Mouse (Mus musculus) left cerebral cortex, adult 2 months (tissue): ENCODE results near the gene Edc4. TPM values are rescaled to one million over a fixed set of nuclear protein-coding genes. Genes with fewer than 3 reads are reported as not detected.

Experiments
- DNase-seq, 2 experiments: peaks; one replicate each; pipeline ENCODE4 v3.0.0; 2021 to 2022; ENCODE audit warnings: low spot score in 2 of 2, mixed read lengths in 1 of 2; ENCODE audit errors: extremely low spot score in 1 of 2
- H3K27ac ChIP-seq: fragments of 200-600 bp; 2 replicates; pipeline ENCODE4 v1.8.1; 2022
- H3K4me3 ChIP-seq: fragments of 200-600 bp; 2 replicates; pipeline ENCODE4 v1.8.1; 2022
- CTCF ChIP-seq: fragments of 200-600 bp; IDR thresholded peaks from 2 replicates; pipeline ENCODE4 v1.8.1; 2022; ENCODE audit warnings: antibody characterized with exemption, mild to moderate bottlenecking, moderate library complexity
- intact Hi-C: fragments of 180-260 bp; cut with DNase I; formaldehyde crosslinking; loops from one replicate; pipeline ENCODE4 v1.15.1; 2025
- total RNA-seq, 2 experiments: library from RNA; stranded (reverse); gene quantifications; 2 replicates each; pipeline ENCODE4 v1.2.3; 2021

Gene Edc4
- total RNA-seq, 2 experiments from 2014 or later: 64.4 to 68.5 TPM

DNA sequence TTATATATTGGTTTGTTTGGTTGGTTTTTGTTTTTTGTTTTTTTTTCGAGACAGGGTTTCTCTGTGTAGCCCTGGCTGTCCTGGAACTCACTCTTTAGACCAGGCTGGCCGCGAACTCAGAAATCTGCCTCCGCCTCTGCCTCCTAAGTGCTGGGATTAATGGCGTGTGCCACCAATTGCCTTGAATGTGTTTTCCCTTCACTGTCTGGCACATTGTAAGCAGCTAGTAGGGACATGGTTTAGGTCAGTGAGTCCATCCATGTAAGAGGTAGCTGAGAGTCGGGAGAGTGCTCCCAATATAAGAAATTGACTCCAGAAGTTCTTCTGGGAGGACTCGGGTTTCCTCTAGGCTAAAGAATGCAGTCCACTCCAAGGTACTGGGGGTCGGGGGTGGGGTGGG is 26.4 kb upstream of the Edc4 start:
- TF ChIP-seq CTCF: no peak
- intact Hi-C loops: loop anchor here (2.0 to 5.0 kb wide), 3 partner anchors 76 to 158 kb away; partner anchors contain the start of gene Ddx28
- Histone ChIP-seq H3K4me3 (no peak overlapping the region; the same call in none of the 2 replicates), H3K27ac (peak overlapping the region; percentile 45; the same call in 1 of the 2 replicates)
- DNase-seq: no peak

DNA sequence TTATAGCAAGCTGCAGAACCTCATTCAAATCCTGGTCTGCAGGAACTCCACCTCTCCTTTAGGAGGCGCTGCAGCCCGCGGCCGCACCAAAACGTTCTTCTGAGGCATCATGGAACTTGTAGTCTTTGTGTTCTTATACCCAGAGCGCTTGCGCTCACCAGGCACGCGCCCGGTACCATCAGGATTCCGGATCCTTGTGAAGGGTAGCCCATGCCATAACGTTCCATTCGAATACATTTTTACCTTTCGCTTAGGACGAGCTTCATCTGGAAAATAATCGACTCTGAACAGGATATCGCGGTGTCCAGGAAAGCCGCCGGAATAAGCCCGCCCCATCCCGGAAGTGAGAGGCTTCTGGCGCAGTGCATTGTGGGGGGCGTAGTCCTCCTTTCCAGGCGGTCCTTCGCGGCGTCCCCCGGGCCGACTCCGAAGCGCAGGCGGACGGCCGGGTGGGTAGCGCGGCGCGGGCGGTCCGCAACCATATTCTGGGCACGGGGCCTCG is 25.9 kb upstream of the Edc4 start, which contains the start of gene Thap11:
Gene Thap11 (plus strand): TSS at position 418 of the 502 bp plus-strand sequence.
- Histone ChIP-seq H3K27ac (peak within 1 kb of the TSS; percentile 98), H3K4me3 (peak within 1 kb of the TSS; percentile 67)
- peak; percentile 88 for DNase-seq
- peak; percentile 90 for TF ChIP-seq CTCF
- intact Hi-C loops: loop anchor here (2.0 to 5.0 kb wide), 3 partner anchors 76 to 158 kb away; partner anchors contain the start of gene Ddx28

DNA sequence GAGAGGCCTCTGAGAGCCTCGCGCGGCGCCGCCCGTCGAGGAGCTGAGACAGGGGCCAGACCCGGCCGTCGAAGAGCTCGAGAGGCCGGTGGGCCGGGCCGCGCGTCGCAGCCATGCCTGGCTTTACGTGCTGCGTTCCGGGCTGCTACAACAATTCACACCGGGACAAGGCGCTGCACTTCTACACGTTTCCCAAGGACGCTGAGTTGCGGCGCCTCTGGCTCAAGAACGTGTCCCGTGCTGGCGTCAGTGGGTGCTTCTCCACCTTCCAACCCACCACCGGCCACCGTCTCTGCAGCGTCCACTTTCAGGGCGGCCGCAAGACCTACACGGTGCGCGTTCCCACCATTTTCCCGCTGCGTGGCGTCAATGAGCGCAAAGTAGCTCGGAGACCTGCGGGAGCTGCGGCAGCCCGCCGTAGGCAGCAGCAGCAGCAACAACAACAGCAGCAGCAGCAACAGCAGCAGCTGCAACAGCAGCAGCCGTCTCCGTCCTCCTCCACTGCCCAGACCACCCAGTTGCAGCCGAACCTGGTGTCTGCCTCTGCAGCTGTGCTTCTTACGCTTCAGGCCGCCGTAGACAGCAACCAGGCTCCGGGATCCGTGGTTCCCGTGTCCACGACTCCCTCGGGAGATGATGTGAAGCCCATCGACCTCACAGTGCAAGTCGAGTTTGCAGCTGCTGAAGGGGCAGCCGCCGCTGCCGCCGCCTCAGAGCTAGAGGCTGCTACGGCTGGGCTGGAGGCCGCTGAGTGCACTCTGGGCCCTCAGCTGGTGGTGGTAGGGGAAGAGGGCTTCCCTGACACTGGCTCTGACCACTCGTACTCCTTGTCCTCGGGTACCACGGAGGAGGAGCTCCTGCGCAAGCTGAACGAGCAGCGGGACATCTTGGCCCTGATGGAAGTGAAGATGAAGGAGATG is 25.2 kb upstream of the Edc4 start:
- DNase-seq: peak; percentile 56 to 57
- no peak for TF ChIP-seq CTCF
- H3K4me3 ChIP-seq: peak overlapping the region; percentile 67
- peak overlapping the region; percentile 98 for H3K27ac ChIP-seq
- intact Hi-C loops: loop anchor here (2.0 kb wide), 1 partner anchor 75 kb away; no protein-coding TSS in a partner anchor

DNA sequence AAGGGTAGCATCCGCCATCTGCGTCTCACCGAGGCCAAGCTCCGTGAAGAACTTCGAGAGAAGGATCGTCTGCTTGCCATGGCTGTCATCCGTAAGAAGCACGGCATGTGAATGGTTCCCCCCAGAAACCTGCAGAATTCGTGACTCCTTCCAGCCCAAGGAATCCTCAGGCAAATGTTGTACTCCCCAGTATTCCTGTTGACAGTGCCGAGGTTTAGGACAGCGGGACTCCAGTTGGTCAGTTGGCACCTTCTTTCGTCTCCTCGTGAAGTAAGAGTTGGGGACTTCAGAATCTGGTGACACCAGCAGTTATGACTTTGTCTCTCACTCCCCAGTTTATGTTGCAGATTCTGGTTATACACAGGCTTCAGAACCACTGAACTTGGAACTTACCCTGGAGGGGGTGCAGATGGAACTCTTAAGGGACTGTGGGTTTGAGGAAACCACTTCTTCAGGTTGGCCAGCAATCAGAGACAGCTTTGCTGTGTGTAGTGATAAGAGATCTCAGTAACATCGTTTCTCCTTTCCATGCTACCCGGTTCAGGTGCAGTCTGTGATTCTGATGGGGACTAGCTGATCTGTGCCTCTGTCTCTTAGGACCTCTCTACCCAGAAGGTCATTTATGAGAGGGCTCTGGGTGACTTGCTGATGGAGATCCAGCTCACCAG is 24.4 kb upstream of the Edc4 start:
- Histone ChIP-seq H3K4me3 (peak overlapping the region; percentile 67), H3K27ac (peak overlapping the region; percentile 98)
- no peak for DNase-seq
- intact Hi-C loops: no loop called here
- TF ChIP-seq CTCF: no peak

DNA sequence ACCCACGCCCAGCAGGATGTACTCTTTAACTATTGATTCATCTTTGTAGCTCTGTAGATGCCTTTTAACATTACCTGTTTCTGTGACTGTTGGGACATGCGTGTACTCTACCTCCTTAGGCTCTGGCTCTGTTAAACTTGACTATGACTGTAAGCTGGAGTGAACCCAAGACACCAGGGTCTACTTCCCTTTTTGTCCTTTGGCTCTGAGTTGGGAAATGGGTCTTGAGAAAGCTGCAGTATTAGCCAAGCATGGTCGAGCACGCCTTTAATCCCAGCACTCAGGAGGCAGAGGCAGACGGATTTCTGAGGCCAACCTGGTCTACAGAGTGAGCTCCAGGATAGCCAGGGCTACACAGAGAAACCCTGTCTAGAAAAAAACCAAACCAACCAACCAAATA is 22.2 kb upstream of the Edc4 start:
- intact Hi-C loops: no loop called here

DNA sequence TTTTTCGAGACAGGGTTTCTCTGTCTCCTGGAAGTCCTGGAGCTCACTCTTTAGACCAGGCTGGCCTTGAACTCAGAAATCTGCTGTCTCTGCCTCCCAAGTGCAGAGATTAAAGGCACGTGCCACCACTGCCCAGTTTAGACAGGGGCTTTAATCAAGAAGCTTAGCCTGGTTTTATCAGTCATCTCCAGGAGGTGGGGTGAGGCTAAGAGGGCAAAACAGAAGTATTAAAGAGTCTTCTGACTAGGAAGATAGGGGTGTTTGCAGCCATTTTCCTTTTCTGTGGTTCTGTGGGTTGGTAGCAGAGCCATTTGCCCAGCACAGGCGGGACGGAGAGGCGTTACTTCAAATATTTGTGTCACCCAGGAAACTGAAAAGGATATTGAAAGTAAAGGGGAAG is 21.4 kb upstream of the Edc4 start:
- no peak for TF ChIP-seq CTCF
- no peak overlapping the region; the same call in 1 of the 2 replicates for H3K4me3 ChIP-seq
- DNase-seq: no peak
- H3K27ac ChIP-seq: no peak overlapping the region
- intact Hi-C loops: no loop called here

More for the DNA sequence above, 22.2 kb upstream of the Edc4 start:
- Histone ChIP-seq H3K4me3 (no peak overlapping the region), H3K27ac (no peak overlapping the region)
- DNase-seq: no peak
- TF ChIP-seq CTCF: no peak

DNA sequence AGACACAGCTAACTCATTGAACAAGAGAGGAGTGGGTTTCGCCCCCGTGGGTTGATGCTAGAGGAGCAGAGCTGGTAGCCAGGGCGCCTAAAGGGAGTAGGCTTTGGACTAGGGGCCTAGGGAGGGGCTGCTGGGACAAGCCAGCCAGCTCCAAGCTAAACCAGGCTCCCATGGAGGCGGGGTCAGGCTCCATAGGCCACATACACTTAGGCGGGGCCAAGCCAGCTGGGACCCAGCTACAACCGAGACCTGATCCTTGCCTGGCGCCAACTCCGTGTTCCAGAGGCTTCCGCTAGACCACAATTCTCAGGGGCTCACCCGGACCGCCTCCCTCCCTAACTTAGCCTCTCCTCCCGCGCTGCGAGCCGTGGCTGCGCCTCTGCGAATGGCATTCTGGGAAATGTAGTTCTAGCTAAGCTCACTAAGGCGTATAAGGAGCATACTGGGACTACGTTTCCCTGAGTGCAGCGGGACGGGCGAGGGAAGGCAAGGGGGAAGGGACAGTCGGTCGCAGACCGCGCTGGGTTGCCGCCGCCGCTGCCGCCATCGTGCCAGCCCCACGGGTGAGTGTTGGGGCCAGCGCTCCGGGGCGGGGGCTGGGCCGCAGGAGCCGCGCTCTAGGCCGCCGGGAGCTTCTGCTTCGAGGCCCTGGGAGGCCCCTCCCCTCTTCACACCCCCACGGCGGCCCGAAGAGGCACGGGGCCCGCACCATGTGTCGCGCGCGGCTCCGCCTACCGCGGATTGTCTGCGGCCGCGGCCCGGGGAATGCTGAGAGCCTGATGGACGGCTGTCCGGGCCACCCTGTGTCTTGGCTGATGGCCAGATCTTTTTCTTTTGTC is 20.3 kb upstream of the Edc4 start, which contains the start of gene Nutf2:
Gene Nutf2 (plus strand): TSS at position 438 of the 839 bp plus-strand sequence.
- no peak for TF ChIP-seq CTCF
- peak; percentile 89 to 92 for DNase-seq
- H3K4me3 ChIP-seq: peak within 1 kb of the TSS; percentile 95
- intact Hi-C loops: no loop called here
- H3K27ac ChIP-seq: peak within 1 kb of the TSS; percentile 94

DNA sequence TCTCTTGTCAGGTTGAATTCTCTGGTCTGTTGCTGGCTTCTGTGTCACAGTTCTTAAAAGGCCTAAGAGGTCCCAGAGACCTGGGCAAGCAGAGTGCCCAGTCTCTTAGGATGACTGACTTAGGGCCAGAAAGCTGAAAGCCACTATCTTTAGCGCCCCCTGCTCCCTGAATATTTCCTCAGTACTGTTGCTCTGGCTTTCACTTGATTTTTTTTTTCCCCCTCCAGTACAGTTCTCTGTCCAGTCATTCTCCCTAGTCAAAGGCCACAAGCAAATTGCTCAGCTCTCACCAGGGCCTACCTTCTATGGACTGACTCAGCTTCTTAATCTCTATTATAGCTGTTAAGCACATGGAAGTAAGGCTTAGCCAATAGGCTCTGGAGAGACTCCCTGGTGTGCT is 18.7 kb upstream of the Edc4 start:
- no peak for DNase-seq
- H3K27ac ChIP-seq: no peak overlapping the region; the same call in 1 of the 2 replicates
- peak overlapping the region; percentile 95 for H3K4me3 ChIP-seq
- intact Hi-C loops: no loop called here
- TF ChIP-seq CTCF: peak; percentile 16

DNA sequence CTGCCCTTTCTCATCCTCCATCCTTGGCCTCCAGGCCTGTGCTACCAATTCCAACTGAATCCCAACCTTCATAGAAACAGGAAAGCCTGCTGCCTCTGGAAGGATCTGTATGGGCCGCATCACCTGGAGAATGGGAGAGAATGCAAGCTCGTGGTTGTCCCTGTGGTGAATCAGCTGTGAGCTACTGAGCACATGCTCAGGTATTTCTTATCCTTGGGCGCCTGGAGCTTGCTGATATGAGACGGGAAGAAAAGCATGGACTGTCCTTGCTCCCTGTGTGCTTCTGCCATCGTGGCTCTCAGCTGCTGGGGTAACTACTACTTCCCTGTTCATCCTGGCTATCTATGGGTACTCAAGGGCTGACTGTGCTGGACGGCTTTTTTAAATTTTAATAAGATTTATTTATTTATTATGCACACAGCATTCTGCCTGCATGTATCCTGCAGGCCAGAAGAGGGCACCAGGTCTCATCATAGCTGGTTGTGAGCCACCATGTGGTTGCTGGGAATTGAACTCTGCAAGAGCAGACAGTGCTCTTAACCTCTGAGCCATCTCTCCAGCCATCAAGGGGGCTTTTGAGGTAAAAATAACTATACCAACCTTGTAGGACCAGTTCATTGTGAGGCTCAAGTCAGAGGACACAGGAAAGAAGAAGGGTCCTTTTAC is 14.2 kb upstream of the Edc4 start:
- intact Hi-C loops: no loop called here
- DNase-seq: no peak
- TF ChIP-seq CTCF: peak; percentile 33
- Histone ChIP-seq H3K27ac (no peak overlapping the region), H3K4me3 (no peak overlapping the region)

DNA sequence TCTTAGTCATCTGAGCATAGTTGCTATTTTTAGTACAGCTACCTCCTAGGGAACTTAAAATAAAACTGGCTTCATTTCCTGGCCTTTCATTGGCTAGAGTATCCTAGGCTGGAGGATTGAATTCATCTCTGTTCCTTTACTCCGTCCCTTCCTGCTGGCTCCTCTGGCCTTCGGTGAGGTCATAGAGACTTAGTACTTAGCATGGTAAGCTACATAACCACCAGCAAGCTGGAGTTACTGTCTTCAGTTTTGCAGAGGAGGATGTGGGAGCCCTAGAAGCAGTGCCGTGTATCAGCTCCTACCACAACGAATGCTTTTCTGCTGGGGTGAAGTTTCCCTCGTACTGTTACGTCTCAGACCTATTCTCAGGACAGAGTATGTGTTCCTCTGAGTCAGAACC is 6.4 kb upstream of the Edc4 start:
- TF ChIP-seq CTCF: no peak
- intact Hi-C loops: no loop called here
- H3K4me3 ChIP-seq: no peak overlapping the region
- peak overlapping the region; percentile 84 for H3K27ac ChIP-seq
- DNase-seq: no peak
